Mouse (Mus musculus) midbrain, embryonic 10.5 days (tissue): Measurements from ENCODE around the gene Pdlim5. TPM values are rescaled to one million over a fixed set of nuclear protein-coding genes. Genes with fewer than 3 reads are reported as not detected.

Experiments used
- DNase-seq: peaks from one replicate; pipeline ENCODE4 v3.0.0-alpha.2; 2017; ENCODE audit warnings: low spot score
- H3K27ac ChIP-seq: fragments of 300-500 bp; sonication (generic); replicated peaks from 2 replicates; pipeline ENCODE4 v1.5.1; 2016; ENCODE audit warnings: mild to moderate bottlenecking
- H3K27me3 ChIP-seq: fragments of 300-500 bp; sonication (generic); 2 replicates; pipeline ENCODE4 v1.6.1; 2016; ENCODE audit warnings: low read depth, mild to moderate bottlenecking; ENCODE audit not compliant: poor library complexity, severe bottlenecking
- H3K36me3 ChIP-seq: fragments of 300-500 bp; sonication (generic); 2 replicates; pipeline ENCODE4 v1.6.1; 2016; ENCODE audit warnings: mild to moderate bottlenecking, moderate library complexity
- H3K4me1 ChIP-seq: fragments of 300-500 bp; sonication (generic); 2 replicates; pipeline ENCODE4 v1.6.1; 2016
- H3K4me3 ChIP-seq: fragments of 300-500 bp; sonication (generic); 2 replicates; pipeline ENCODE4 v1.5.1; 2016; ENCODE audit warnings: mild to moderate bottlenecking, moderate library complexity
- H3K9me3 ChIP-seq: fragments of 300-500 bp; sonication (generic); replicated peaks from 2 replicates; pipeline ENCODE4 v1.6.1; 2016; ENCODE audit warnings: mild to moderate bottlenecking
- WGBS: fragments of 180-500 bp; shearing (Covaris S2); methylation state at CpG from one replicate; pipeline ENCODE4 v1.1.7; 2016; 5-methylcytosine and 5-hydroxymethylcytosine counted together
- polyA plus RNA-seq: library from polyadenylated mRNA; unstranded; fragments of >200 nt; fragmentation: Nextera tagmentation; extraction: Ambion mirVana; gene quantifications from 2 replicates; pipeline ENCODE4 v1.2.1, GENCODE M21; 2016

Gene Pdlim5
- polyA plus RNA-seq, 1 experiment from 2014 or later: 20.2 TPM

- Histone ChIP-seq H3K27me3 (no peaks in the 10 kb centered on the region), H3K4me3 (no peak overlapping the region)
- 81% methylated on average over 6 of the region's 6 CpGs for WGBS
Measured at GRCm38 (mm10) chr3:142323592-142323991, 71.9 kb downstream of the Pdlim5 start.

GRCm38 (mm10) chr3:142321930-142322329 is 73.6 kb downstream of the Pdlim5 start:
- H3K4me1 ChIP-seq: peaks cover 9% of the 10 kb centered on the region
- H3K36me3 ChIP-seq: no peaks in the 10 kb centered on the region
- 76% methylated on average over 6 of the region's 6 CpGs for WGBS
- H3K4me3 ChIP-seq: no peak overlapping the region
- no peaks in the 10 kb centered on the region for H3K9me3 ChIP-seq
- H3K27ac ChIP-seq: no peak overlapping the region
- H3K27me3 ChIP-seq: no peaks in the 10 kb centered on the region
- DNase-seq: no peak

More at GRCm38 (mm10) chr3:142323592-142323991, 71.9 kb downstream of the Pdlim5 start:
- no peak for DNase-seq
- no peak overlapping the region for H3K27ac ChIP-seq
- H3K9me3 ChIP-seq: no peaks in the 10 kb centered on the region
- no peaks in the 10 kb centered on the region for H3K36me3 ChIP-seq
- H3K4me1 ChIP-seq: peaks cover 1% of the 10 kb centered on the region; the same call in 1 of the 2 replicates

DNA sequence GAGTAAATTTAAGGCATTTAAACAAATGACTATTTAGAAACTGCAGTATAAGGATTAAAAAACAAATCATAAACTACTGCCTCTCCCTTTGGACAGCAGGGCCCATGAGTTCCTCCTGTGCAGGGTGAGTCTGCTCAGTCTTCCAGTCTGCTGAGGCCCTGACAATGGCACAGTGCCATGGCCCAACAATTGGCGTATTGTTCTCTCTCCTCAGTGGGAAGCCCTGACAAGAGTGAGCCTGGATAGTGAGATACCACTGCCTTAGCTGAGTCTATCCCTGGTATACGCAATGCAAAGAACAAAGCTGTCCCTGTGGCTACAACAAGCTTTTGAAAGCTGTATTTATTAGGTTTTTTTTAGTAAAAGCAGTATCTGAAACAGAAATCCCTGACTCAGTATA is 77.3 kb downstream of the Pdlim5 start:
- whole genome bisulfite sequencing: 10% methylated on average over 2 of the region's 2 CpGs
- Histone ChIP-seq H3K27ac (peak overlapping the region; percentile 57; the same call in 1 of the 2 replicates), H3K27me3 (no peaks in the 10 kb centered on the region), H3K9me3 (no peaks in the 10 kb centered on the region), H3K36me3 (no peaks in the 10 kb centered on the region), H3K4me3 (no peak overlapping the region), H3K4me1 (peaks cover 12% of the 10 kb centered on the region)
- DNase-seq: peak; percentile 44

- Histone ChIP-seq H3K4me1 (peaks cover 15% of the 10 kb centered on the region), H3K36me3 (no peaks in the 10 kb centered on the region), H3K27me3 (no peaks in the 10 kb centered on the region), H3K4me3 (no peak overlapping the region), H3K9me3 (no peaks in the 10 kb centered on the region), H3K27ac (no peak overlapping the region)
- whole genome bisulfite sequencing: 77% methylated on average over 2 of the region's 2 CpGs
- no peak for DNase-seq
Measured at GRCm38 (mm10) chr3:142316138-142316740, 79.3 kb downstream of the Pdlim5 start.

- H3K27ac ChIP-seq: no peak overlapping the region
- H3K36me3 ChIP-seq: no peaks in the 10 kb centered on the region
- H3K4me3 ChIP-seq: no peak overlapping the region
- H3K4me1 ChIP-seq: peaks cover 23% of the 10 kb centered on the region
- no peaks in the 10 kb centered on the region for H3K27me3 ChIP-seq
- no peaks in the 10 kb centered on the region for H3K9me3 ChIP-seq
- no peak for DNase-seq
- WGBS: 51% methylated on average over 2 of the region's 2 CpGs
Measured at GRCm38 (mm10) chr3:142311075-142311474, 84.4 kb downstream of the Pdlim5 start.

GRCm38 (mm10) chr3:142310446-142310845 is 85.0 kb downstream of the Pdlim5 start:
- no peak for DNase-seq
- Histone ChIP-seq H3K4me3 (no peak overlapping the region), H3K36me3 (no peaks in the 10 kb centered on the region), H3K9me3 (no peaks in the 10 kb centered on the region), H3K27ac (no peak overlapping the region), H3K27me3 (no peaks in the 10 kb centered on the region), H3K4me1 (peaks cover 25% of the 10 kb centered on the region)
- 33% methylated on average over 2 of the region's 2 CpGs for WGBS

GRCm38 (mm10) chr3:142295287-142295676 is 100.2 kb downstream of the Pdlim5 start:
- Histone ChIP-seq H3K9me3 (no peaks in the 10 kb centered on the region), H3K27ac (no peak overlapping the region), H3K4me3 (no peak overlapping the region), H3K4me1 (no peaks in the 10 kb centered on the region), H3K27me3 (no peaks in the 10 kb centered on the region), H3K36me3 (no peaks in the 10 kb centered on the region)
- no peak for DNase-seq
- WGBS: 86% methylated on average over 7 of the region's 7 CpGs

DNA sequence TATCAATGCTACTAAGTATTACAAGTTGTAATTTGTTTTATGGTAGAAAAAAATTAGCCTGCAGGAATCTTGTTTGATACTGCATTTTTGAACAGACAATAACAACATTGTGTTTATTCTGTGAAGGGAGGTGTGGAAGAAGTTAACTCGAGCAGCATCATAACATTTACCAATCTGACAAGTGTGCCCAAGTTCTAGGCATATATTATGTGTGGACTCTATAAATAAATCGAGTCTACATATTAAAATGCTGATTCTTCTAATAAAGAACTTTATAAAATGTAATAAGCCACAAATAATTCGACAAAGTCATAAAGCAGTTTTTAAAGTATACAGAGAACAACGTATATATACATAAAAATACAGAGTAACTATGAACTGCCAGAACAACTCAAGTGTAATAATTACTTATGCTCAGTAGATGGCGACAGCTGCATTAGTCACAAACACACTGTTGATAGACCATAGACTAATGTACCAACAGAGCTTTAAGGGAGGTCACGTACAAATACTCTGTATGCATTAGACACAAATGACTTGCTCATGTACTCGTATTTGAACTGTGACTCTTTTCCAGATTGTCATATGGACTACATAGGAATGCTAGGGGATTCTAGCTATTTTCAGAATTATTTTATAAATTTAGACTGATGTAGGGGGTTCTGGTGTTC is 100.7 kb downstream of the Pdlim5 start:
- Histone ChIP-seq H3K27ac (no peak overlapping the region), H3K4me3 (no peak overlapping the region), H3K36me3 (no peaks in the 10 kb centered on the region), H3K4me1 (no peaks in the 10 kb centered on the region), H3K27me3 (no peaks in the 10 kb centered on the region), H3K9me3 (no peaks in the 10 kb centered on the region)
- 36% methylated on average over 7 of the region's 7 CpGs for WGBS
- no peak for DNase-seq

- no peaks in the 10 kb centered on the region for H3K9me3 ChIP-seq
Measured at GRCm38 (mm10) chr3:142293561-142293960, 101.9 kb downstream of the Pdlim5 start.

DNA sequence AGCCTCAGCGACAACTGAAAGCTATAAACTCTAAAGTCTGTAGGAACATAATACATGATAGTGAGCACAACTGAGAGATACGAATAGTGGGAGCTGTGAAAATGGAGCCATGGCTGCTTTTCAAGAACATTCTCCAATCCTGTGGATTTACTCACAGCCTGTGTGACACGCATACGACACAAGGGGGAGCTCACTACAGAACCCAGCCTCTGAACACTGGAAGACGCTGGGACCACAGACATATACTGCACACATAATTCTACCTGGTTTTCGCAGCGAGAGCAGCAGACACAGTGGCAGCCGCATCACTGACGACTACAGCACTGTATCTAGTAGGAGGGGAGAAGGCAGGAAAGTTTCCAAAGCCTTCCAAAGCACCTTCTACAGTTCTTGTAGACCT is 112.8 kb downstream of the Pdlim5 start:
- H3K27ac ChIP-seq: no peak overlapping the region
- WGBS: 62% methylated on average over 9 of the region's 9 CpGs
- H3K4me1 ChIP-seq: no peaks in the 10 kb centered on the region
- H3K9me3 ChIP-seq: no peaks in the 10 kb centered on the region
- H3K4me3 ChIP-seq: no peak overlapping the region
- H3K27me3 ChIP-seq: no peaks in the 10 kb centered on the region
- no peaks in the 10 kb centered on the region for H3K36me3 ChIP-seq
- DNase-seq: peak; percentile 33

More at GRCm38 (mm10) chr3:142293561-142293960, 101.9 kb downstream of the Pdlim5 start:
- no peak for DNase-seq
- Histone ChIP-seq H3K4me3 (no peak overlapping the region), H3K36me3 (no peaks in the 10 kb centered on the region), H3K4me1 (no peaks in the 10 kb centered on the region), H3K27ac (no peak overlapping the region), H3K27me3 (no peaks in the 10 kb centered on the region)
- WGBS: 86% methylated on average over 7 of the region's 7 CpGs

DNA sequence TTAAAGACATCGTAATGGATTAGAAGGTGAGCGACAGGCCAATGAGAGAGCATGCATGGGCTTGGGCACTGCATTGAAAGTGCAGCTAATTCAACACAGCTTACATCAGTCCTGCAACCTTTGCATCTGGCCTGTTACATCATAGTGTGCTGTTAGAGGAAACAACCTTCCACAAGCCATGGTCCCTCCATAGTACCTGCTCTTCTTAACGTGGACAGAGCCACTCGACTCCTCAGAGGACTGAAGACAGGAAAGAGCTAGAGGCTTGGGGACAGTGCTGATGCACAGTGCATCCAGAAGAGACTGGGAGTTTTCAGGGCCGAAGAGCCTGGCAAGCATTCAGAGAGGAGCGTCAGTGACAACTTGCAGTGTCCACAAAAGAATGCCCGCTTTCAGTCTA is 113.8 kb downstream of the Pdlim5 start:
- Histone ChIP-seq H3K4me1 (no peaks in the 10 kb centered on the region), H3K9me3 (no peaks in the 10 kb centered on the region), H3K27ac (no peak overlapping the region), H3K4me3 (no peak overlapping the region), H3K27me3 (no peaks in the 10 kb centered on the region), H3K36me3 (no peaks in the 10 kb centered on the region)
- DNase-seq: no peak
- WGBS: 91% methylated on average over 7 of the region's 7 CpGs

DNA sequence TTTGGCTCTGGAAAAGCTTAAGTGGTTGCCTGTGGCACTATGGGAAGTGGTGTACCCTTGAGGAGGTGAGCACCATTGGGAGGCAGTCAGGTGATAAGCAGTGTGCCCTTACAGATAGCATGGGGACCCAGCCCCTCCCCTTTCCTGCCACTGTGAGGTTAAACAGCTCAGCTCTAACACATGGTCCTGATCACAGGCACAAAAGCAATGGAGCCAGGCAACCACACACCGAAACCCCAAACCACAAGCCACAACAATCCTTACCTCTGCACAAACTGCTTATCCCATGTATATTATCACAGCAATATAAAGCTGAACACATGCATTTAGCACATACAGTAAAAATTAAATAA is 114.4 kb downstream of the Pdlim5 start:
- H3K27me3 ChIP-seq: no peaks in the 10 kb centered on the region
- no peak overlapping the region for H3K27ac ChIP-seq
- H3K9me3 ChIP-seq: no peaks in the 10 kb centered on the region
- DNase-seq: no peak
- H3K36me3 ChIP-seq: no peaks in the 10 kb centered on the region
- no peak overlapping the region for H3K4me3 ChIP-seq
- 90% methylated on average over 1 of the region's 1 CpGs for WGBS
- no peaks in the 10 kb centered on the region for H3K4me1 ChIP-seq

- Histone ChIP-seq H3K27me3 (no peaks in the 10 kb centered on the region), H3K27ac (no peak overlapping the region), H3K4me3 (no peak overlapping the region), H3K4me1 (no peaks in the 10 kb centered on the region), H3K36me3 (no peaks in the 10 kb centered on the region), H3K9me3 (no peaks in the 10 kb centered on the region)
- WGBS: 89% methylated on average over 6 of the region's 6 CpGs
- DNase-seq: no peak
Measured at GRCm38 (mm10) chr3:142280366-142281092, 115.0 kb downstream of the Pdlim5 start.
